In genomic region chr3:55055038-55055746, GRCm38 (mm10) we compare ENCODE assay signal across 8 mouse cellular contexts. TPM values are rescaled to one million over a fixed set of nuclear protein-coding genes. Genes with fewer than 3 reads are reported as not detected.
DNase-seq lines count a peak whose midpoint lies in the region; ATAC-seq lines count a peak whose summit lies in the region.

TSS of gene Ccna1 (minus strand) at chr3:55055501.

- H3K4me1 ChIP-seq in megakaryocyte, embryonic 14.5 days = 0 out of 2 replicates have a peak, but pooled peaks cover 4% of the 10 kb centered on the region
- H3K4me1 ChIP-seq in forebrain, embryonic 14.5 days (ENCODE audit: control insufficient read depth, insufficient read depth, low read length) = peaks cover 10% of the 10 kb centered on the region; the same call in 1 of the 2 replicates
- peaks cover 4% of the 10 kb centered on the region; the same call in 1 of the 2 replicates for H3K4me1 ChIP-seq in heart, embryonic 16.5 days (ENCODE audit: control insufficient read depth, insufficient read depth, low read length)
- 0 out of 2 replicates have a peak, but pooled peaks cover 7% of the 10 kb centered on the region for H3K4me1 ChIP-seq in liver, embryonic 13.5 days (replicated peaks)
- peaks cover 3% of the 10 kb centered on the region; the same call in 1 of the 2 replicates for H3K4me1 ChIP-seq in neural tube, embryonic 14.5 days (ENCODE audit: control insufficient read depth, insufficient read depth, low read length)

- peaks cover 31% of the 10 kb centered on the region for H3K27me3 ChIP-seq in megakaryocyte, embryonic 14.5 days (replicated peaks)
- 0 out of 2 replicates have a peak, but pooled peaks cover 4% of the 10 kb centered on the region for H3K27me3 ChIP-seq in forebrain, embryonic 14.5 days (replicated peaks; ENCODE audit: control insufficient read depth, insufficient read depth, low read length)
- H3K27me3 ChIP-seq in heart, embryonic 16.5 days (ENCODE audit: control insufficient read depth, insufficient read depth, low read length) = peaks cover 24% of the 10 kb centered on the region
- H3K27me3 ChIP-seq in liver, embryonic 13.5 days = peaks cover 36% of the 10 kb centered on the region
- H3K27me3 ChIP-seq in neural tube, embryonic 14.5 days (ENCODE audit: control insufficient read depth, insufficient read depth, low read length) = no peaks in the 10 kb centered on the region

- ATAC-seq in megakaryocyte, adult 5-6 weeks (ENCODE audit: poor library complexity, severe bottlenecking) = no peak
- ATAC-seq in forebrain, embryonic 14.5 days = peak; percentile 97
- peak; percentile 92 for ATAC-seq in heart, embryonic 16.5 days (replicated peaks; ENCODE audit: extremely low read depth, insufficient read depth, low FRiP score)
- ATAC-seq in liver, embryonic 13.5 days (ENCODE audit: low read depth) = peak; percentile 75
- ATAC-seq in neural tube, embryonic 14.5 days (ENCODE audit: low read depth) = peak; percentile 95

- peak within 1 kb of the TSS; percentile 68 for H3K9ac ChIP-seq in forebrain, embryonic 14.5 days (ENCODE audit: low read length)
- H3K9ac ChIP-seq in heart, embryonic 16.5 days (ENCODE audit: low read length) = peak within 1 kb of the TSS; percentile 63
- H3K9ac ChIP-seq in liver, embryonic 13.5 days = no peak within 1 kb of the TSS
- peak within 1 kb of the TSS; percentile 64 for H3K9ac ChIP-seq in neural tube, embryonic 14.5 days (replicated peaks; ENCODE audit: low read depth, low read length)

- H3K27ac ChIP-seq in forebrain, embryonic 14.5 days (ENCODE audit: low read depth, low read length) = no peak within 1 kb of the TSS
- no peak within 1 kb of the TSS for H3K27ac ChIP-seq in heart, embryonic 16.5 days (ENCODE audit: low read length)
- H3K27ac ChIP-seq in liver, embryonic 13.5 days = no peak within 1 kb of the TSS
- no peak within 1 kb of the TSS for H3K27ac ChIP-seq in neural tube, embryonic 14.5 days (ENCODE audit: low read depth, low read length)

- peaks cover 8% of the 10 kb centered on the region; the same call in 1 of the 2 replicates for H3K9me3 ChIP-seq in megakaryocyte, embryonic 14.5 days
- H3K9me3 ChIP-seq in forebrain, embryonic 14.5 days (replicated peaks; ENCODE audit: control insufficient read depth, low read length) = no peaks in the 10 kb centered on the region
- no peaks in the 10 kb centered on the region for H3K9me3 ChIP-seq in heart, embryonic 16.5 days (replicated peaks; ENCODE audit: control insufficient read depth, low read length)
- no peaks in the 10 kb centered on the region for H3K9me3 ChIP-seq in liver, embryonic 13.5 days (replicated peaks)
- no peaks in the 10 kb centered on the region for H3K9me3 ChIP-seq in neural tube, embryonic 14.5 days (ENCODE audit: control insufficient read depth, low read length)

- DNase-seq in forebrain, embryonic 14.5 days (ENCODE audit: low spot score) = peak; percentile 84
- DNase-seq in kidney, postnatal 10 days = peak; percentile 85
- no peak for DNase-seq in liver, embryonic 13.5 days
- peak; percentile 56 for DNase-seq in urinary bladder, postnatal 14 days (ENCODE audit: low spot score)

- H3K4me3 ChIP-seq in megakaryocyte, embryonic 14.5 days (replicated peaks) = peak within 1 kb of the TSS; percentile 33
- peak within 1 kb of the TSS; percentile 58 for H3K4me3 ChIP-seq in forebrain, embryonic 14.5 days (ENCODE audit: low read depth, low read length)
- H3K4me3 ChIP-seq in heart, embryonic 16.5 days (ENCODE audit: low read length) = peak within 1 kb of the TSS; percentile 52
- H3K4me3 ChIP-seq in liver, embryonic 13.5 days (replicated peaks) = peak within 1 kb of the TSS; percentile 49
- peak within 1 kb of the TSS; percentile 61 for H3K4me3 ChIP-seq in neural tube, embryonic 14.5 days (ENCODE audit: low read depth, low read length)

- WGBS in forebrain, embryonic 14.5 days = under 1% methylated on average over 54 of the region's 73 CpGs
- under 1% methylated on average over 73 of the region's 73 CpGs for WGBS in heart, embryonic 16.5 days
- WGBS in liver, embryonic 13.5 days (ENCODE audit: insufficient replicate concordance) = under 1% methylated on average over 73 of the region's 73 CpGs
- under 1% methylated on average over 56 of the region's 73 CpGs for WGBS in neural tube, embryonic 14.5 days

- H3K36me3 ChIP-seq in megakaryocyte, embryonic 14.5 days (replicated peaks; ENCODE audit: low read length) = no peaks in the 10 kb centered on the region
- no peaks in the 10 kb centered on the region for H3K36me3 ChIP-seq in forebrain, embryonic 14.5 days (ENCODE audit: control insufficient read depth, insufficient read depth, low read length)
- H3K36me3 ChIP-seq in heart, embryonic 16.5 days (ENCODE audit: control insufficient read depth, insufficient read depth) = no peaks in the 10 kb centered on the region
- H3K36me3 ChIP-seq in liver, embryonic 13.5 days = no peaks in the 10 kb centered on the region
- H3K36me3 ChIP-seq in neural tube, embryonic 14.5 days (ENCODE audit: control insufficient read depth, insufficient read depth, low read length) = no peaks in the 10 kb centered on the region

- H3K4me2 ChIP-seq in forebrain, embryonic 14.5 days (ENCODE audit: low read length) = peak within 1 kb of the TSS; percentile 99
- H3K4me2 ChIP-seq in heart, embryonic 16.5 days (ENCODE audit: low read depth, low read length) = peak within 1 kb of the TSS; percentile 71
- H3K4me2 ChIP-seq in liver, embryonic 13.5 days = peak within 1 kb of the TSS; percentile 65
- peak within 1 kb of the TSS; percentile 98 for H3K4me2 ChIP-seq in neural tube, embryonic 14.5 days (ENCODE audit: low read depth, low read length)

RNA-seq across cellular contexts. Expression of gene Ccna1, which starts in this region (rescaled TPM):
- not detected in 2 replicates for polyA plus RNA-seq in megakaryocyte, embryonic 14.5 days (2012; ENCODE audit: insufficient read depth, low replicate concordance)
- total RNA-seq in megakaryocyte, adult 5-6 weeks (2015) = not detected in 2 replicates
- not detected in 2 replicates for total RNA-seq in megakaryocyte, adult 5-6 weeks (2017)
- 2.7 and 3.4 TPM in 2 replicates for polyA plus RNA-seq in forebrain, embryonic 14.5 days (2014; fragmentation: Nextera tagmentation; extraction: Ambion mirVana)
- 1.7 and 2.9 TPM in 2 replicates for polyA plus RNA-seq in heart, embryonic 16.5 days (2015; fragmentation: Nextera tagmentation; extraction: Ambion mirVana)
- 0.20 and 0.34 TPM in 2 replicates for polyA plus RNA-seq in liver, embryonic 13.5 days (2015; fragmentation: Nextera tagmentation; extraction: Ambion mirVana)
- polyA plus RNA-seq in neural tube, embryonic 14.5 days (2014; fragmentation: Nextera tagmentation; extraction: Ambion mirVana) = 0.70 and 1.1 TPM in 2 replicates

Comparison
In these comparisons a context has a peak if more than half of its experiments do, and no peak if none do; other contexts are left out.
1. Peak in ATAC-seq, H3K4me3 ChIP-seq and H3K4me2 ChIP-seq in liver, embryonic 13.5 days; RNA of the gene not detected or under 1 TPM.